Mouse (Mus musculus) C2C12 (cell line): ENCODE measurements around the gene Rnf214. TPM values are rescaled to one million over a fixed set of nuclear protein-coding genes. Genes with fewer than 3 reads are reported as not detected.

Experiments used
- H3K27me3 ChIP-seq: one replicate; pipeline ENCODE4 v1.6.1; 2011; ENCODE audit not compliant: control insufficient read depth, insufficient read depth, insufficient read length
- H3K36me3 ChIP-seq: one replicate; pipeline ENCODE4 v1.6.1; 2011; ENCODE audit not compliant: control insufficient read depth, insufficient read depth
- H3K4me3 ChIP-seq: one replicate; pipeline ENCODE4 v1.5.1; 2011; ENCODE audit warnings: mild to moderate bottlenecking, control low read depth; ENCODE audit not compliant: poor library complexity, insufficient read depth, severe bottlenecking
- H3K79me2 ChIP-seq: one replicate; pipeline ENCODE4 v1.6.1; 2011; ENCODE audit not compliant: control insufficient read depth, insufficient read depth
- H3K79me3 ChIP-seq: one replicate; pipeline ENCODE4 v1.6.1; 2011; ENCODE audit warnings: low read depth, control low read depth
- H3ac ChIP-seq: one replicate; pipeline ENCODE3; 2011; ENCODE audit warnings: low read depth; ENCODE audit not compliant: control insufficient read depth, insufficient read length
- CEBPB ChIP-seq: IDR thresholded peaks from one replicate; pipeline ENCODE4 v1.6.1; 2011; ENCODE audit warnings: low read depth, mild to moderate bottlenecking, control low read depth, moderate library complexity
- CTCF ChIP-seq: IDR thresholded peaks from one replicate; pipeline ENCODE4 v1.5.1; 2011; ENCODE audit not compliant: control insufficient read depth, insufficient read depth, insufficient read length
- FOSL1 ChIP-seq: IDR thresholded peaks from one replicate; pipeline ENCODE4 v1.8.0; 2011; ENCODE audit warnings: mild to moderate bottlenecking, low read length; ENCODE audit not compliant: poor library complexity, insufficient read depth, severe bottlenecking
- MAX ChIP-seq: IDR thresholded peaks from one replicate; pipeline ENCODE4 v1.6.1; 2011; ENCODE audit warnings: mild to moderate bottlenecking, control low read depth
- MYOD1 ChIP-seq: IDR thresholded peaks from one replicate; pipeline ENCODE4 v1.6.1; 2011; ENCODE audit warnings: low read depth; ENCODE audit not compliant: control insufficient read depth, insufficient read length
- MYOG ChIP-seq: IDR thresholded peaks from one replicate; pipeline ENCODE4 v1.6.1; 2011; ENCODE audit not compliant: control insufficient read depth, insufficient read length; ENCODE audit errors: extremely low read depth
- USF1 ChIP-seq: IDR thresholded peaks from one replicate; pipeline ENCODE4 v1.6.1; 2011; ENCODE audit warnings: low read depth, mild to moderate bottlenecking, control low read depth, moderate library complexity
- polyA plus RNA-seq: library from polyadenylated mRNA; unstranded; fragments of >200 nt; fragmentation: generic; extraction: Trizol; gene quantifications from one replicate; pipeline ENCODE4 v1.2.1, GENCODE M21; 2012; ENCODE audit warnings: missing spikeins

The Rnf214 gene
- polyA plus RNA-seq, 1 experiment = 10.8 TPM

DNA sequence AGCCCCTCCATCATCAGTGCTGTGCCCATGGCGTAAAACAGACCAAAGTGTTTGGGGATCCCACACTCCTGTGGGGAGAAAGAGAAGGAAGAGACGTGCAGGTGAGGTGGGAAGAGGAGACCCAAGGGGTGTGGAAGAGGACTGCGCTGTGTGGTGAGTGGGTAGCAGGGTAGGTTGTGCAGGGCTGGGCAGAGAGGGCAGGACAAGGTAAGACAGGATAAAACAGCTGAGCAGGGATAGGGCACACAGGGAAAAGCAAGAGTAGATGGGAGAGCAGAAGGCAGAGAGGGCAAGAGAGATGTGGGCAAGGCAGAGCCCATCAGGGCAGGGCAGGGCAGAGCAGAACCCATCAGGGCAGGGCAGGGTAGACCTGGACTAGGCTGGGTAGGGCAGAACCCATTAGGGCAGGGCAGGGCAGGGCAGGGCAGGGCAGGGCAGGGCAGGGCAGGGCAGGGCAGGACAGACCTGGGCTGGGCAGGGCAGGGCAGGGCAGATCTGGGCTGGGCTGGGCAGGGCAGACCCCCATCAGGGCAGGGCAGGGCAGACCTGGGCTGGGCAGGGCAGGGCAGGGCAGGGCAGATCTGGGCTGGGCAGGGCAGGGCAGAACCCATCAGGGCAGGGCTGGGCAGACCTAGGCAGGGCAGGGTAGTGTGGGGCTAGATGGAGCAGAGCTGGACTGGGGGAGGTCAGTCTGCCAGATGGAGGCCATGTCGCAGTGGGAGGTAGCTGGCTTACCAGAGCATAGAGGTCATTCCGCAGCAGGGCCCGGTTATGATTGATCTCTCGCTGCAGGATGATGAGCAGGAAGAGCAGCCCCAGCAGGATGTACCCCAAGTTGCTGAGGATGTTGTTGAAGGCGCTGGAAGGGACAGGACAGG lies 37.2 kb upstream of the Rnf214 start:
- Histone ChIP-seq H3K79me3 (no peaks in the 10 kb centered on the region), H3ac (no peak overlapping the region), H3K79me2 (no peaks in the 10 kb centered on the region), H3K27me3 (no peaks in the 10 kb centered on the region), H3K4me3 (no peak overlapping the region), H3K36me3 (no peaks in the 10 kb centered on the region)
- TF ChIP-seq FOSL1 (no peak), MYOG (no peak), CTCF (no peak), USF1 (no peak), MAX (no peak), MYOD1 (no peak), CEBPB (no peak)

DNA sequence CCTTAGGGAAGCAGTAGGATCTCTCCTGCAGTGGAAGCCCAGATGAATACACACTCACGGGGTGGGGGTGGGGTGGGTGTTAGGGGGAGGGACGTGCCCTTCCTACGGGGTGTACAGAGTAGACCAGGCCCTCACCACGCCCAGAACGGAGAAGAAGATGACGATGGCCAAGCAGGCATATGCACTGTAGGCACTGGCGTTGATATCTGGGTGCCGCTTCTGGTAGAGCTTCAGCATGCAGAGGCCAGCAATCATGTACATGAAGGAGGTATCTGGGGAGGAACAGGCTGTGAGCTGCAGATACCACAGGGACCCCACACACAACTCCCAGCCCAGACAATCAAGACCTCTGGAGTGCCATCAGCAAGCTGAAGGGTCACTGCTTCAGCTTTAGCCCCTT lies 36.2 kb upstream of the Rnf214 start:
- no peaks in the 10 kb centered on the region for H3K36me3 ChIP-seq
- TF ChIP-seq FOSL1 (no peak), MYOD1 (no peak), USF1 (no peak), MAX (no peak), CTCF (no peak), CEBPB (no peak), MYOG (no peak)
- H3K4me3 ChIP-seq = no peak overlapping the region
- H3ac ChIP-seq = no peak overlapping the region
- no peaks in the 10 kb centered on the region for H3K27me3 ChIP-seq
- H3K79me2 ChIP-seq = no peaks in the 10 kb centered on the region
- H3K79me3 ChIP-seq = no peaks in the 10 kb centered on the region

DNA sequence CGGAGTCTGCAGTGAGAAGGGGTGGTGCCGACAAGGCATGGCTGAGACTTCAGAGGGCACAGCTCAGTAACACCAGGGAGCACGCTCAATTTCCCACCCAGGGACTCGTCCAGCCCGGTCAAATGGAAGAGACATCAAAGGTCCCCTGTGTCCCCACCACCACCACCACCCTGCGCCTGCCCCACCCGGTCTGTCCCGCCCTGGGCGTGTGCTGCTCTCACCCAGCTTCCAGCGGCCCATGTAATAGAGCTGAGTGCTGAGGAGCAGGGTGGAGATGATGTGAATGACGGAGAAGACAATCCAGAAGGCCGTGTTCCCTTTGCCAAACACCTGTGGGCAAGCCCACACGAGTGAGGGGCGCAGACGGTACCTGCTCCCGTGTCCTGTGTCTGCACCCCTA lies 35.8 kb upstream of the Rnf214 start:
- TF ChIP-seq MAX (no peak), CTCF (no peak), CEBPB (no peak), FOSL1 (no peak), MYOD1 (no peak), MYOG (no peak), USF1 (no peak)
- no peaks in the 10 kb centered on the region for H3K36me3 ChIP-seq

DNA sequence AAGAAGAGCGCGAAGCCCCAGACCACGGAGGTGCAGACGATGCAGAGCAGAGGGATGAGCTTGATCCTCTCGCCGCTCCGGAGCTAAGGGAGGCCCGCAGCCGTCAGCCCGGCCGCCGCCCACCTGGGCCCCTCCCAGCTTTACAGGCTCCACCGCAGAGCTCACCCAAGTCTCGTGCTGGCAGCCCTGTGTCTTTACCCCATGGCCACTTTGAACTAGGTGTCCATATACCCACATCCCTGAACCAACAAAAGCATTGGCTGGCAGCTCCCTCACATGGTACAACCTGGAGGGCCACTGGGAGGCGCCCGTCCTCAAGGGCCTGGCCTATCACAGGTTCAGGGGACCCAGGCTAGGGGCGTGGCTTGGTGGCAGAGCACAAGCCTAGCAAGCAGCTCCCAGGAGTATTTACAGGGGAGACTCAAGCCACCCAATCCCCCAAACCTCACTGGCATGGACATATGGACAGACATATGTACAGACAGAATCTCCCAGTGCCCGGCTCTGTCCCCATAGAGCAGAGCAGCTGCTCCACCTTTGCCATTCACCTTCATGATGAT lies 34.7 kb upstream of the Rnf214 start:
- no peak overlapping the region for H3ac ChIP-seq
- no peak overlapping the region for H3K4me3 ChIP-seq
- no peaks in the 10 kb centered on the region for H3K36me3 ChIP-seq
- no peaks in the 10 kb centered on the region for H3K27me3 ChIP-seq
- H3K79me2 ChIP-seq = no peaks in the 10 kb centered on the region
- TF ChIP-seq FOSL1 (no peak), CEBPB (no peak), MYOD1 (no peak), USF1 (no peak), CTCF (no peak), MAX (no peak), MYOG (no peak)
- no peaks in the 10 kb centered on the region for H3K79me3 ChIP-seq

More for the DNA sequence above, 35.8 kb upstream of the Rnf214 start:
- Histone ChIP-seq H3ac (no peak overlapping the region), H3K27me3 (no peaks in the 10 kb centered on the region), H3K79me3 (no peaks in the 10 kb centered on the region), H3K4me3 (no peak overlapping the region), H3K79me2 (no peaks in the 10 kb centered on the region)

DNA sequence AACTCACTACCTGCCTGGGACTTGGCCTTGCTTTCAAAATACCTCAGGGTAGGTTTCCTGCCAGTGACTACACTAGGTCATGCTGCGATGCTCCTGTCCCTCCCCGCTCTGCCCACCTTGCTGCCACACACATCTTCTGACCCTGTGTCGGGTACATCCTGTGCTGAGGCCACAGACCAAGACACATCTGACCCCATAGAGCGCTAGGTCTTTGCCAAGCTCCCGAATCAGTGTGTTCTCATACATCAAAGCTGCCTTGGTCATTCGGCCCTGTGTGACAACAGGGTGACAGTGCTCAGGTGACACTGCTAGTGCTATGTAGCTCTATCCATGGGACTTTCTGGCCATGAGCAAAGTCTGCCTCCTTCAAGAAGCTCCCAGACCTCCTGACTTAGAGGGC lies 33.1 kb upstream of the Rnf214 start:
- no peaks in the 10 kb centered on the region for H3K36me3 ChIP-seq
- no peaks in the 10 kb centered on the region for H3K79me3 ChIP-seq
- H3K4me3 ChIP-seq = no peak overlapping the region
- H3ac ChIP-seq = no peak overlapping the region
- no peaks in the 10 kb centered on the region for H3K79me2 ChIP-seq
- no peaks in the 10 kb centered on the region for H3K27me3 ChIP-seq
- TF ChIP-seq CEBPB (no peak), CTCF (no peak), USF1 (no peak), MYOG (no peak), MYOD1 (no peak), MAX (no peak)
